Mouse (Mus musculus) ES-Bruce4 (cell line): ENCODE data around the gene Abhd6.

ENCODE experiments used
- CTCF ChIP-seq: IDR thresholded peaks from one replicate; pipeline ENCODE4 v1.8.1; 2011; ENCODE audit warnings: low read depth, low read length
- POLR2A ChIP-seq: IDR thresholded peaks from one replicate; pipeline ENCODE4 v1.8.1; 2011; ENCODE audit warnings: low read length; ENCODE audit not compliant: insufficient read depth

DNA sequence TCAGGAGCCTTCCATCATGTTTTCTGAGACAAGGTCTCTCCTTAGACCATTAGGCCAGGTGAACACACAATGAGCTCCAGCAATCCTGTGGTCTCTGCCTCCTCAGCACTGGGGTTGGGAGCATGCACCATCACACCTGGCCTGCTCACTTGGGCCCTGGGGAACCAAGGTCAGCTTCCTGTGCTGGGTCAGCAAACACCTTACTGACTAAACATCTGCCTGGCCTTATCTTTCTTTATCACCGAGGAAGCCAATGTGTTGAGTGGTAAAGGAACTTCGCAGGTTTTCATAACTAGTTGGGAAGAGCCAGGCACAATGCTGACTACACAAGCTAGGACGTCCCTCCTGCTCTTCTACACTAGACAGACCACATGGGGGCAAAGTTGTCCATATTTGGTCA is 12.7 kb upstream of the Abhd6 start:
- no peak for TF ChIP-seq CTCF
- no peak for TF ChIP-seq POLR2A
